Mouse (Mus musculus): ENCODE results near the gene Bcap31. TPM values are rescaled to one million over a fixed set of nuclear protein-coding genes. Genes with fewer than 3 reads are reported as not detected.

The Bcap31 gene
- polyA plus RNA-seq, 1 experiment = 94.6 TPM

GRCm38 (mm10) chrX:73673619-73673967 is 42.4 kb downstream of the Bcap31 start:
- H3K4me1 ChIP-seq (ENCODE audit: control insufficient read depth, insufficient read depth, low read length) = no peaks in the 10 kb centered on the region
- 16% methylated on average over 37 of the region's 42 CpGs for WGBS
- TF ChIP-seq CTCF (IDR thresholded peaks at IDR 0.05; ENCODE audit: control insufficient read depth, insufficient read depth, low read length) = no peak
- no peak overlapping the region for H3K4me3 ChIP-seq (replicated peaks; ENCODE audit: control insufficient read depth, low read depth, low read length)
- no peak overlapping the region for H3K27ac ChIP-seq (ENCODE audit: control insufficient read depth, insufficient read depth, low read depth, low read length, poor library complexity)

GRCm38 (mm10) chrX:73672879-73673618 is 42.9 kb downstream of the Bcap31 start, which contains the start of gene Slc6a8:
Gene Slc6a8, plus strand, starts transcription at chrX:73673150.
- no peaks in the 10 kb centered on the region for H3K4me1 ChIP-seq (ENCODE audit: control insufficient read depth, insufficient read depth, low read length)
- TF ChIP-seq POLR2A (IDR thresholded peaks at IDR 0.05; ENCODE audit: borderline replicate concordance, control insufficient read depth, low read depth, low read length) (no peak), CTCF (IDR thresholded peaks at IDR 0.05; ENCODE audit: control insufficient read depth, insufficient read depth, low read length) (no peak)
- no peak within 1 kb of the TSS for H3K4me3 ChIP-seq (replicated peaks; ENCODE audit: control insufficient read depth, low read depth, low read length)
- H3K27ac ChIP-seq (ENCODE audit: control insufficient read depth, insufficient read depth, low read depth, low read length, poor library complexity) = no peak within 1 kb of the TSS
- 16% methylated on average over 51 of the region's 72 CpGs for WGBS

GRCm38 (mm10) chrX:73672031-73672431 is 43.9 kb downstream of the Bcap31 start:
- Histone ChIP-seq H3K4me3 (replicated peaks; ENCODE audit: control insufficient read depth, low read depth, low read length) (no peak overlapping the region), H3K4me1 (ENCODE audit: control insufficient read depth, insufficient read depth, low read length) (no peaks in the 10 kb centered on the region), H3K27ac (ENCODE audit: control insufficient read depth, insufficient read depth, low read depth, low read length, poor library complexity) (no peak overlapping the region)
- TF ChIP-seq CTCF (IDR thresholded peaks at IDR 0.05; ENCODE audit: control insufficient read depth, insufficient read depth, low read length) = peak; percentile 48
- TF ChIP-seq POLR2A (IDR thresholded peaks at IDR 0.05; ENCODE audit: borderline replicate concordance, control insufficient read depth, low read depth, low read length) = no peak
- 71% methylated on average over 4 of the region's 4 CpGs for WGBS

DNA sequence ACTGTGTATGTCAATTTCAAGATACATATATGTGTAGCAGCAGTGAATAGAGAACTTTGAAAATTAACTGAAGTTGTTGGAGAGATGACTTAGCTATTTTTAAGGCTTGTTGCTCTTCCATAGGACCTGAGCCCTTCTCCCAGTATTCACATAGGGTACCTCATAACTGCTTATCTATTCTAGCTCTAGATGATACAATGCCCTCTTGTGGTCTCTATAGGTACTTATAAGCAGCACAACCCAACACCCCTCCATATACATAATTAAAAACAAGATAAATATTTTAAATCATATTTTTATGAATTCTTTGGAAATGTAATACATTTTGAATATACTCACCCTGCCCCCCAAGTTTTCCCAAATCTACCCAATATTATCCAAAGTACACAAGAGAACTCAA is 52.8 kb downstream of the Bcap31 start:
- no peaks in the 10 kb centered on the region for H3K4me1 ChIP-seq (ENCODE audit: control insufficient read depth, insufficient read depth, low read length)
- TF ChIP-seq POLR2A (IDR thresholded peaks at IDR 0.05; ENCODE audit: borderline replicate concordance, control insufficient read depth, low read depth, low read length) (no peak), CTCF (IDR thresholded peaks at IDR 0.05; ENCODE audit: control insufficient read depth, insufficient read depth, low read length) (no peak)
- no peak overlapping the region for H3K27ac ChIP-seq (ENCODE audit: control insufficient read depth, insufficient read depth, low read depth, low read length, poor library complexity)
- H3K4me3 ChIP-seq (replicated peaks; ENCODE audit: control insufficient read depth, low read depth, low read length) = no peak overlapping the region

DNA sequence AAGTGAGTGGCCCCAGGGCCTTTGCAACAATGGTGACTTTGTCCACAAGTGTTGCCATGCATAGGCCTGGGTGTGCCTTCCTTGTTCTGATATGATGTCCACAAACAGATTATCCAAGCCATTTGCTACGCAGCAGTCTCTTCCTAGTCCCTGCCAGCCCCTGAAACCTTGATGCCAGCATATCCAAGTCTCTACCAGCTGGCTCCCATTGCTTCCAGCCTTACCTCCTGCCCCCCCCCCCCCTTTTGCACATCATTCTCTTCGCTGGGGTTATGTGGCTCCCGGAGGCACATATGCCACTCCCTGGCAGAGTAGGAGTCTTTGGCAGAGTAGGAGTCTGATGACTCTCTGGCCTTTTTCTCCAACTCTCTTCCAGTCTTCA is 55.7 kb downstream of the Bcap31 start:
- no peak overlapping the region for H3K27ac ChIP-seq (ENCODE audit: control insufficient read depth, insufficient read depth, low read depth, low read length, poor library complexity)
- H3K4me1 ChIP-seq (ENCODE audit: control insufficient read depth, insufficient read depth, low read length) = peaks cover 1% of the 10 kb centered on the region; the same call in 1 of the 2 replicates
- WGBS = 67% methylated on average over 3 of the region's 3 CpGs
- TF ChIP-seq POLR2A (IDR thresholded peaks at IDR 0.05; ENCODE audit: borderline replicate concordance, control insufficient read depth, low read depth, low read length) (no peak), CTCF (IDR thresholded peaks at IDR 0.05; ENCODE audit: control insufficient read depth, insufficient read depth, low read length) (no peak)
- peak overlapping the region; percentile 16 for H3K4me3 ChIP-seq (replicated peaks; ENCODE audit: control insufficient read depth, low read depth, low read length)

GRCm38 (mm10) chrX:73659575-73660283 is 56.2 kb downstream of the Bcap31 start, which contains the start of gene Pnck:
Gene Pnck, minus strand, starts transcription at chrX:73660117.
- peak within 1 kb of the TSS; percentile 16 for H3K4me3 ChIP-seq (replicated peaks; ENCODE audit: control insufficient read depth, low read depth, low read length)
- peaks cover 1% of the 10 kb centered on the region; the same call in 1 of the 2 replicates for H3K4me1 ChIP-seq (ENCODE audit: control insufficient read depth, insufficient read depth, low read length)
- no peak within 1 kb of the TSS for H3K27ac ChIP-seq (ENCODE audit: control insufficient read depth, insufficient read depth, low read depth, low read length, poor library complexity)
- 21% methylated on average over 55 of the region's 57 CpGs for WGBS
- TF ChIP-seq POLR2A (IDR thresholded peaks at IDR 0.05; ENCODE audit: borderline replicate concordance, control insufficient read depth, low read depth, low read length) = no peak
- no peak for TF ChIP-seq CTCF (IDR thresholded peaks at IDR 0.05; ENCODE audit: control insufficient read depth, insufficient read depth, low read length)

DNA sequence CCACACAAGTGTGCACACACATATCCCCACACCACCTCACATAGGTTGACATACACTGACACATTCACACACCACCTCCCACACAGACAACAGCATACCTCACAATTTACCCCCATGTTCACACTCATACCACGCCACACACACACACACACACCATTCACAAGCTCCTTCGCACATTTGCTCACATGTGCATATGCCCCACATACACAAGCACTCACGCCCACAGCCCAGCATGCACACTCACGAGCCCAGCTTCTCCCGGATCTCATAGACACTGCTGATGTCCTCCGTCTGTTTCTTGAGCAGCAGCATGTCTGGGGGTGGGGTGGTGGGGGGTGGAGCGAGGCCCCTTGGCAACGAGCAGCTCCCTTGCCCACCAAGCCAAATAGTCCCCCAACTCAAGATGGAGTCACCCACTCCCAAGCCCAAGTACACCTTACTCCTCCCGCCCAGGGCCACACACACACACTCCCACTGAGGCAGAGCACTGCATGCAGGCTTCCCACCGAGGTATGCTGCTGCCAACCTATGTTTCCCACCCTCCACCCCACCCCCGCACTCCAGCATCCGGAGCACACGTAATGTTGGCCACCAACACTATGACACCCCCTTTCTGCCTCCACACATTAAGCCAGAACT is 56.9 kb downstream of the Bcap31 start:
- Histone ChIP-seq H3K4me3 (replicated peaks; ENCODE audit: control insufficient read depth, low read depth, low read length) (no peak overlapping the region), H3K4me1 (ENCODE audit: control insufficient read depth, insufficient read depth, low read length) (peaks cover 1% of the 10 kb centered on the region; the same call in 1 of the 2 replicates), H3K27ac (ENCODE audit: control insufficient read depth, insufficient read depth, low read depth, low read length, poor library complexity) (no peak overlapping the region)
- WGBS = 58% methylated on average over 13 of the region's 13 CpGs
- TF ChIP-seq CTCF (IDR thresholded peaks at IDR 0.05; ENCODE audit: control insufficient read depth, insufficient read depth, low read length) = no peak
- no peak for TF ChIP-seq POLR2A (IDR thresholded peaks at IDR 0.05; ENCODE audit: borderline replicate concordance, control insufficient read depth, low read depth, low read length)

DNA sequence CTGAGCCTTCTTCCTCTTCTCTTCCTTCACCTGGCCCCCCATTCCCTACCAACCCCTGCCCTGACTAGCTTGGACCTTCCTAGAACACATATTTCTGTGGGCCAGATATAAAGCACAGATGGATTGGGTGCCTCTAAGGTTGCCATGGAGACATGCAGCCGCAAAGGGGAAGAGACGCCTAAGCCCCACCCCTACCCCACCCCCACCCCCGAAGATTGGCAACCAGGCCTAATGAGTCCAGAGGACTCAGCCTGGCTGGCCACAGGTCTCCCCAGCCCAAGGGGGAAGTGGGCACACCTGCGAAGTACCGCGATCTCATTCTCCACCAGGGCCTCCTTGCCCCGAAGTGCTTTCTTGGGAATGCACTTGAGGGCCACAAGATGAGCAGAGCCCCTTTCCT is 57.6 kb downstream of the Bcap31 start:
- peaks cover 1% of the 10 kb centered on the region; the same call in 1 of the 2 replicates for H3K4me1 ChIP-seq (ENCODE audit: control insufficient read depth, insufficient read depth, low read length)
- H3K27ac ChIP-seq (ENCODE audit: control insufficient read depth, insufficient read depth, low read depth, low read length, poor library complexity) = no peak overlapping the region
- no peak overlapping the region for H3K4me3 ChIP-seq (replicated peaks; ENCODE audit: control insufficient read depth, low read depth, low read length)
- WGBS = 10% methylated on average over 7 of the region's 7 CpGs
- TF ChIP-seq CTCF (IDR thresholded peaks at IDR 0.05; ENCODE audit: control insufficient read depth, insufficient read depth, low read length) (no peak), POLR2A (IDR thresholded peaks at IDR 0.05; ENCODE audit: borderline replicate concordance, control insufficient read depth, low read depth, low read length) (no peak)

Measured in bone marrow, adult 2 months (tissue).